Comparison of ENCODE assay signal across 14 mouse cellular contexts in the genomic region with DNA sequence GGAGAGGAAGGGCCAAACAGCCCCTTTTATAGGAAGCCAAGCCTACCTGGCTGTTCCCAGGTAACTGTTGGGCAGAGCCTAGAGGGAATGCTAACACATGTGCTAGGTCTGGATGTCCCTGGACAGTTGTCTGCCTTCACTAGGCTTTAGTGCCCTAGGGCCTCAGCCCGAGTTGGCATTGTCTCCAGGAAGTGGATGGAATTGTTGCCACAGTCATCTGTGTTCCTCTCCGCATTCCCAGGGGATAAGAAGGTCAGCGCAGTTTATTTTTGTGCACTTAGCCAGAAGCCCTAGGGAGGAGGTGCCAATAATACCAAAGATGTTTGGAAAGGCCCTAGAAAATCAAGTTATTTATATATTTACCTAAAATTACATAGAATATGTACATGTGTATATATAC.
DNase-seq lines count a peak whose midpoint lies in the region; ATAC-seq and TF ChIP-seq lines count a peak whose summit lies in the region.
"Had no signal": no experiment of that assay in that cellular context is flagged by ENCODE, and none has a peak within 500 bp of the region (broad histone marks: within the 10 kb centered on the region; RNA-seq: fewer than 3 reads in every experiment).

No protein-coding gene starts in this region.

- intact Hi-C loops in heart, postnatal 25 days (cut with DNase I) = no loop called here

- no peaks in the 10 kb centered on the region for H3K27me3 ChIP-seq in liver, adult 2 months (ENCODE audit: control insufficient read depth, insufficient read depth, low read length)
- H3K27me3 ChIP-seq in liver, embryonic 12.5 days (replicated peaks) = no peaks in the 10 kb centered on the region
- H3K27me3 ChIP-seq in embryonic facial prominence, embryonic 10.5 days (replicated peaks; ENCODE audit: low read depth, poor library complexity, severe bottlenecking) = no peaks in the 10 kb centered on the region

- no peak for TF ChIP-seq POLR2A in liver, adult 2 months (IDR thresholded peaks at IDR 0.05; ENCODE audit: extremely low read depth, insufficient read depth, low read length)

- peaks cover 8% of the 10 kb centered on the region for H3K4me1 ChIP-seq in liver, adult 2 months (ENCODE audit: control insufficient read depth, insufficient read depth, low read length)
- peaks cover 6% of the 10 kb centered on the region; the same call in 1 of the 2 replicates for H3K4me1 ChIP-seq in liver, embryonic 12.5 days
- peaks cover 16% of the 10 kb centered on the region for H3K4me1 ChIP-seq in brown adipose tissue, adult 24 weeks (ENCODE audit: control insufficient read depth, insufficient read depth, insufficient read length, low read length)
- peaks cover 18% of the 10 kb centered on the region for H3K4me1 ChIP-seq in embryonic facial prominence, embryonic 10.5 days

- no peak overlapping the region for H3K9ac ChIP-seq in liver, adult 2 months (ENCODE audit: low read depth, low read length)
- H3K9ac ChIP-seq in liver, embryonic 12.5 days = no peak overlapping the region

- H3K36me3 ChIP-seq in liver, adult 2 months (ENCODE audit: control insufficient read depth, insufficient read depth, low read length) = no peaks in the 10 kb centered on the region
- no peaks in the 10 kb centered on the region for H3K36me3 ChIP-seq in liver, embryonic 12.5 days
- no peaks in the 10 kb centered on the region for H3K36me3 ChIP-seq in embryonic facial prominence, embryonic 10.5 days (replicated peaks)

- WGBS in liver, adult 2 months = 41% methylated on average over 3 of the region's 3 CpGs
- 64% methylated on average over 3 of the region's 3 CpGs for WGBS in liver, embryonic 12.5 days (ENCODE audit: insufficient replicate concordance)
- 63% methylated on average over 3 of the region's 3 CpGs for WGBS in embryonic facial prominence, embryonic 10.5 days

- H3K9me3 ChIP-seq in liver, embryonic 12.5 days (replicated peaks) = no peaks in the 10 kb centered on the region
- H3K9me3 ChIP-seq in embryonic facial prominence, embryonic 10.5 days = no peaks in the 10 kb centered on the region
- H3K9me3 ChIP-seq: limb, embryonic 10.5 days; midbrain, embryonic 10.5 days had no signal

- no peaks in the 10 kb centered on the region for H3K79me2 ChIP-seq in liver, adult 2 months (ENCODE audit: control insufficient read depth, insufficient read depth, low read length)

- DNase-seq in adrenal gland, postnatal 14 days = peak; percentile 71
- no peak for DNase-seq in adrenal gland, adult 8-10 months
- DNase-seq in liver, adult 2 months (ENCODE audit: extremely low read depth, low read depth, low spot score) = peak; percentile 76
- DNase-seq in heart, postnatal 25 days (ENCODE audit: low spot score) = peak; percentile 23
- no peak for DNase-seq in embryonic facial prominence, embryonic 10.5 days (ENCODE audit: low spot score)
- DNase-seq: cerebellum, adult 9-11 months had no signal

- ATAC-seq in liver, embryonic 12.5 days = no peak
- no peak for ATAC-seq in megakaryocyte progenitor cell, adult 5-6 weeks (replicated peaks; ENCODE audit: poor library complexity)
- ATAC-seq: Patski had no signal

- no peak overlapping the region for H3K4me2 ChIP-seq in liver, embryonic 12.5 days

- TF ChIP-seq CTCF in liver, adult 2 months (IDR thresholded peaks at IDR 0.05; ENCODE audit: low read depth, low read length) = no peak

- no peak overlapping the region for H3K4me3 ChIP-seq in liver, adult 2 months (ENCODE audit: insufficient read depth, low read depth, low read length)
- H3K4me3 ChIP-seq in liver, embryonic 12.5 days = no peak overlapping the region
- no peak overlapping the region for H3K4me3 ChIP-seq in brown adipose tissue, adult 24 weeks (ENCODE audit: insufficient read depth, low read depth, low read length)
- H3K4me3 ChIP-seq in embryonic facial prominence, embryonic 10.5 days = no peak overlapping the region
- H3K4me3 ChIP-seq: limb, embryonic 10.5 days; midbrain, embryonic 10.5 days; myocyte had no signal

- H3K27ac ChIP-seq in liver, adult 2 months (replicated peaks; ENCODE audit: insufficient read depth, low read depth, low read length) = no peak overlapping the region
- H3K27ac ChIP-seq in liver, embryonic 12.5 days = no peak overlapping the region
- H3K27ac ChIP-seq in brown adipose tissue, adult 24 weeks (replicated peaks; ENCODE audit: low read depth, low read length) = peak overlapping the region; percentile 90
- H3K27ac ChIP-seq in embryonic facial prominence, embryonic 10.5 days (replicated peaks) = no peak overlapping the region
- H3K27ac ChIP-seq: kidney, postnatal 0 days; limb, embryonic 10.5 days; midbrain, embryonic 10.5 days had no signal

Comparison
In these comparisons a context has a peak if more than half of its experiments do, and no peak if none do; other contexts are left out.
1. DNase-seq: peak in adrenal gland, postnatal 14 days (single experiment), liver, adult 2 months (single experiment) and heart, postnatal 25 days (single experiment); none in adrenal gland, adult 8-10 months (single experiment) and embryonic facial prominence, embryonic 10.5 days (single experiment).